In genomic region chr15:36381228-36381671, GRCm38 (mm10) we compare ENCODE assay signal across 8 mouse cellular contexts.
DNase-seq lines count a peak whose midpoint lies in the region; ATAC-seq and TF ChIP-seq lines count a peak whose summit lies in the region.

No protein-coding gene starts in this region.

- ATAC-seq in frontal cortex, adult (ENCODE audit: low TSS enrichment) = peak; percentile 50
- ATAC-seq in hindbrain, embryonic 14.5 days (ENCODE audit: low FRiP score) = no peak; the same call in 1 of the 2 replicates
- ATAC-seq in monocyte, adult 5-6 weeks (replicated peaks; ENCODE audit: insufficient number of reproducible peaks, low FRiP score, low TSS enrichment, poor library complexity, severe bottlenecking) = no peak

- no peak for DNase-seq in frontal cortex, postnatal 10 days (ENCODE audit: low spot score in 2 of 2)
- DNase-seq in hindbrain, embryonic 14.5 days (ENCODE audit: low spot score) = no peak
- peak; percentile 19 for DNase-seq in mesoderm, embryonic 11.5 days (ENCODE audit: low read depth, low spot score)
- DNase-seq in gastrocnemius, postnatal 36 days = no peak
- DNase-seq in left cerebral cortex, postnatal 36 days (ENCODE audit: low spot score in 2 of 2) = no peak

- peak overlapping the region; percentile 13; the same call in 1 of the 2 replicates for H3K9ac ChIP-seq in hindbrain, embryonic 14.5 days

- TF ChIP-seq POLR2A in cortical plate, adult 2 months (IDR thresholded peaks at IDR 0.05; ENCODE audit: extremely low read depth, insufficient read depth, low read length) = no peak

- peak overlapping the region; percentile 28; the same call in 1 of the 2 replicates for H3K4me3 ChIP-seq in cortical plate, adult 2 months (ENCODE audit: insufficient read depth, low read length)
- peak overlapping the region; percentile 16; the same call in 1 of the 2 replicates for H3K4me3 ChIP-seq in hindbrain, embryonic 14.5 days (replicated peaks; ENCODE audit: low read length)

- no peaks in the 10 kb centered on the region for H3K4me1 ChIP-seq in cortical plate, adult 2 months (ENCODE audit: control insufficient read depth, insufficient read depth, low read length)
- 0 out of 2 replicates have a peak, but pooled peaks cover 7% of the 10 kb centered on the region for H3K4me1 ChIP-seq in hindbrain, embryonic 14.5 days (replicated peaks; ENCODE audit: control insufficient read depth, insufficient read depth, low read length)

- H3K9me3 ChIP-seq in hindbrain, embryonic 14.5 days (ENCODE audit: control insufficient read depth, low read length) = no peaks in the 10 kb centered on the region

- H3K4me2 ChIP-seq in hindbrain, embryonic 14.5 days (replicated peaks) = peak overlapping the region; percentile 47

- intact Hi-C loops in gastrocnemius, postnatal 36 days (cut with DNase I) = no loop called here
- intact Hi-C loops in left cerebral cortex, postnatal 36 days (cut with DNase I) = no loop called here

- H3K36me3 ChIP-seq in hindbrain, embryonic 14.5 days (replicated peaks; ENCODE audit: control insufficient read depth, insufficient read depth) = no peaks in the 10 kb centered on the region

- no peak for TF ChIP-seq CTCF in cortical plate, adult 2 months (IDR thresholded peaks at IDR 0.05; ENCODE audit: extremely low read depth, insufficient read depth, low read length)

- no peak overlapping the region for H3K27ac ChIP-seq in cortical plate, adult 2 months (ENCODE audit: insufficient read depth, low read length)
- H3K27ac ChIP-seq in hindbrain, embryonic 14.5 days = no peak overlapping the region

- 6% methylated on average over 8 of the region's 8 CpGs for WGBS in hindbrain, embryonic 14.5 days

- H3K27me3 ChIP-seq in hindbrain, embryonic 14.5 days (ENCODE audit: control insufficient read depth, insufficient read depth, low read length) = no peaks in the 10 kb centered on the region; the same call in none of the 2 replicates
